Mouse (Mus musculus) bone marrow macrophage, adult 2 months (primary cell): ENCODE results near the gene Glod4. TPM values are rescaled to one million over a fixed set of nuclear protein-coding genes. Genes with fewer than 3 reads are reported as not detected.
A peak's percentile ranks its signal among the peaks of the same experiment; 100 is the strongest.

ENCODE experiments used
- H3K27ac ChIP-seq: 2 replicates; pipeline ENCODE4 v1.5.1; 2012; ENCODE audit warnings: low read depth, low read length; ENCODE audit not compliant: insufficient read depth
- H3K4me1 ChIP-seq: 2 replicates; pipeline ENCODE4 v1.6.1; 2012; ENCODE audit warnings: low read length; ENCODE audit not compliant: control insufficient read depth, insufficient read depth
- H3K4me3 ChIP-seq: 2 replicates; pipeline ENCODE4 v1.5.1; 2012; ENCODE audit warnings: mild to moderate bottlenecking, low read length, moderate library complexity; ENCODE audit not compliant: insufficient read depth
- CTCF ChIP-seq: IDR thresholded peaks from 2 replicates; pipeline ENCODE4 v1.5.1; 2012; ENCODE audit warnings: low read depth, mild to moderate bottlenecking, low read length, moderate library complexity
- POLR2A ChIP-seq: IDR thresholded peaks from 2 replicates; pipeline ENCODE4 v1.6.1; 2012; ENCODE audit warnings: mild to moderate bottlenecking, low read depth, low read length, borderline replicate concordance
- polyA plus RNA-seq: library from polyadenylated mRNA; stranded (reverse); fragments of >200 nt; gene quantifications from 2 replicates; pipeline ENCODE4 v1.2.4, GENCODE M21; 2012; ENCODE audit not compliant: missing spikeins, insufficient read depth, insufficient read length

Glod4 gene
- polyA plus RNA-seq, 1 experiment = 53.4 TPM

DNA sequence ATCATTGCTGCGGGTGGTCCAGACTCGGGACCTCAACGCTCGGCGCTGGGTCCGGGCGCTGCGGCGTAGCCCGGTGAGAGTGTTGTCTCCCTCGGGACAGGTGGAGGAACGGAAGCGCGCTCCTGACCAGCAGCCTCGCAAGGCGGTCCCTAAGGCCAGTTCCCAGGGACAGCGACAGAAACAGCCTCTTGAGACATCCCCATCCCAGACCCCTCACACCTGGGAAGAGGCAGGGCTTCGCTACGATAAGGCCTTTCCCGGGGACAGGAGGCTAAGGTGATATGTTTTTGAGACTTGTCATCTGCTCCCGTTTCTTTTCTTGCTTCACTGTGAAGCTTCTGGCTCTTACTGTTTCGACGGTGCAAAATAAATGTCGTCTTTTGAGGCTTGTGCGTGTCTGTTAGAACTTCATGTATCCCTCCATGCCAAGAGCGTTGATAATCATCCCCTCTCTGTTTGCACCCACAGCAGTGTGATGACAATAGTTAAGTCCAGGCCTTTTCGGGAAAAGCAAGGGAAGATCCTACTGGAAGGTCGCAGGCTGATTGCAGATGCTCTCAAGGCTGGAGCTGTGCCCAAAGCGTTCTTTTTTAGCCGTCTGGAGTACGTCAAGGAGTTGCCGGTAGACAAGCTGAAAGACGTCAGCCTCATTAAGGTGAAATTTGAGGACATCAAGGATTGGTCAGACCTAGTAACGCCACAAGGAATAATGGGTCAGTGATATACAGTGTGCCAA, 454 bp upstream of the Glod4 start:
- Histone ChIP-seq H3K27ac (no peak overlapping the region), H3K4me1 (peaks cover 3% of the 10 kb centered on the region), H3K4me3 (peak overlapping the region; percentile 85)
- no peak for TF ChIP-seq POLR2A
- TF ChIP-seq CTCF = no peak

DNA sequence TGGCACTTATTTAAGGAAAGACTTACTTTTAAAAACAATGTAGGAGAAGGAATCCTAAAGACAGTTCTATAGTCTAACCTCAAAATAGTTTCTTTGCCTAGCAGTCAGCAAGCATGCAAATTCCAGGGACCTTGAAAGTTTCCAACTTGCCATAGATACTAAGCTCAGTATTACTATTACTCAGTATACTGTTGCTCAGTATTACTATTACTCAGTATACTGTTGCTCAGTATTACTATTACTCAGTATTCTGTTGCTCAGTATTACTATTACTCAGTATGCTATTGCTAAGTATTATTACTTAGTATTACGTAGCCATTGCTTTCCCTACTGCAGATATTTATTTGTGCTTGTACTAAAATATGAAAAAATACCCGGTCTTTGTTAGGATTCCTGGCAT, 3.8 kb downstream of the Glod4 start:
- H3K27ac ChIP-seq = no peak overlapping the region
- no peak overlapping the region for H3K4me3 ChIP-seq
- no peak for TF ChIP-seq CTCF
- TF ChIP-seq POLR2A = no peak
- H3K4me1 ChIP-seq = peaks cover 3% of the 10 kb centered on the region

DNA sequence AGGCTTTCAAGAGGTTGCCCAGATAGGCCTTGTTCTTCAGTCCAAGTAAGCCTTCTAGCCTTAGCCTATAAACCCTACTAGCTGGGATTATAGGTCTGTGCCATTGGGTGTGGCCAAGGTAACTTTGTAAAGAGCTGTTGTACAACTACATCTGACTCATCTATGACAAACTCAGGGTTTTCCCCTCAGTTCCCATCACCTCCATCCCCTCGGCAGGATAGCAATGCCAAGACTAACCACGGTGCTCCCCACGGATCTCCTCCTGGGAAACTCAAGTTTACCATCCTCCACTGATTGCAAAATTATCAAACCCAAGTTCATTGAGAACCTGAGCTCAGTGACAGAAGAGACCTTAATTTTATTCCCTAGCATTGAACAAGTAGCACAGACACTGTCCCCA, 7.4 kb downstream of the Glod4 start:
- Histone ChIP-seq H3K4me1 (no peaks in the 10 kb centered on the region), H3K4me3 (no peak overlapping the region), H3K27ac (no peak overlapping the region)
- no peak for TF ChIP-seq POLR2A
- no peak for TF ChIP-seq CTCF

DNA sequence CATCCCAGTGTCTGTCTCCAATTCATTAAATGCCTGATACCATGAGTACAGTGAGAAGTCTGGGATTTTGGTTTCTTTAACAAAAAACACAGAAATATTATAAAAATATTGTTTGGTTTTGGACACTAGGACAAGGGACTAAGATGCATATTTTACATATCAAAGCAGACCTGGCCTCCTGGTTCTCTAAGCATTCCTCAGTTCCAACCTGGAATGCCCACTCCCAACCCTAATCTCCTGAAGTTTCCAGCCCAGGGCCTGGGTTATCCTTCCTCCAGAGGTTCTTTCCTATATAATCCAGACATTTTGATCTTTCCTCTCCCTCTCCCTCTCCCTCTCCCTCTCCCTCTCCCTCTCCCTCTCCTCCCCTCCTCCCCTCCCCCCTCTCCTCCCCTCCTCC, 18.5 kb downstream of the Glod4 start:
- no peak overlapping the region for H3K4me3 ChIP-seq
- no peaks in the 10 kb centered on the region for H3K4me1 ChIP-seq
- no peak for TF ChIP-seq CTCF
- no peak for TF ChIP-seq POLR2A
- no peak overlapping the region for H3K27ac ChIP-seq

DNA sequence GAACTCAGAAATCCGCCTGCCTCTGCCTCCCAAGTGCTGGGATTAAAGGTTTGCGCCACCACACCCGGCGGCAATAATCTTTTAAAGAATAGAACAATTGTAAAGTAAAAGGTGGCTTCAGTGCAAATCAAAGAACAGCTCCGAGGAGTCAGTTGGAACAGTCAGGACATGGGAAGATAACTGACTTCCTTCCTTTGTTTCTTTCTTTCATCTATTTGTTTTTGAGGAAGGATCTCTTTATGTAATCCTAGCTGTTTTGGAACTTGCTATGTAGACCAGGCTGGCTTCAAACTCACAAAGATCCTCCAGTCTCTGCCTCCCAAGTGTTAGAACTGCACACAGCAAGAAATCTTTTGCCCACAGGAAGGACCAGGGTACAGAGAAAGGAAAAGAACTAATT, 18.9 kb downstream of the Glod4 start:
- Histone ChIP-seq H3K4me3 (no peak overlapping the region), H3K27ac (no peak overlapping the region), H3K4me1 (no peaks in the 10 kb centered on the region)
- TF ChIP-seq POLR2A (no peak), CTCF (no peak)

DNA sequence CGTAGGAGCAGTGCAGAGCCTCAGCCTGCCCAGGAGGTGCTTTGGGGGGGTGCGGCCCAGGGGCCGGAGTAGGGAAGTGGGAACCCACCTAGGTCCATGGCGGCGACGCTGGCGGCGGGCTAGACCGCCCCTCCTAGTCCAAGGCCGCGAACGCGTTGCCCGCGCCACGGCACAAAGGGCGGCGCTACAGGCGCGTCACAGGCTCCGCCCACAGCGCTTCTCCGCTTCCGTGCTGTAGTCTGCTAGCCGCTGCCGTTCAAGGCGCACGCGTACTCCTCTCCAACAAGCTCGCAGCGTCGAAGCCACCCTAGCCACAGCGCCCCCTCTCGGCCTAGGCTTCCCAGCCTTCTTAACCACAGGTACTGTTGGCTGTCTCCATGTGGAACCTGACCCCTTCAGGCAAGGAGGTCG, 26.1 kb downstream of the Glod4 start, which contains the start of the genes Dbil5 and Gemin4:
Gene Dbil5, plus strand, starts transcription at position 219 of the 411 bp plus-strand sequence.
Gene Gemin4, minus strand, starts transcription at position 275 of the 411 bp plus-strand sequence.
- peak; percentile 74 for TF ChIP-seq CTCF
- TF ChIP-seq POLR2A = 0 out of 2 replicates have a peak, but pooled peaks have one; percentile 69

DNA sequence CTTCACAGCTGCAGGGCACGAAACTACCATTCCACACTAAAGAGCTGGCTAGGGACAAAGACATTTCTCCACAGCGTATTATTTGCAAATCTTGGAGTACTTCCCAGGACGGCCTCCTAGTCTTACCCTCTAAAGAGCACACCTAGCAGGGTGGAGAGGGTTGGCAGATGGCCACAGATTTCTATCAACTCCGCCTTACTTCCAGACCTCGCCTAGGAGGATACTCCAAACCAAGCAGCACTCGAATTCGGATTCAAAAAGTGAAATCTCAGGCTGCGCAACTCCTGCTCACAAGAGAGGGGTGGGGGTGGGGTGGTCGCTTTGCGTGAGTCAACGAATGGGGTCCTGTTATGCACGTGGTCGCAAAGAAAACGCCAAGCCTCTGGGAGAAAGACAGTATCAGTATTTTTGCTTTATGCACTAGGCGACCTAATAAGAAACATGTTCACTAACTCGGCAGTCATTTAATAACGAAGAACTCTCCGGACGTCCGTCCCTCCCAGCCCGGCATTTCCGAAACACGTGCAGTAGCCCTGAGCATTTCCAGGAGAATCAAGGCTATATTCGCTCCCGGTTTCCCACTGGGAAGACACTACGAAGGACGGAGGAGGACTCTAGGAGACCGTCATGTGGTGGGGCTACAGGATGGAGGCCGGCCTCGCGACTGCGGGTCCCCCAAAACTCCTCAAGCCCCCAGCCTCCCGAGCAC, 26.7 kb downstream of the Glod4 start:
- TF ChIP-seq CTCF (no peak), POLR2A (no peak)
- Histone ChIP-seq H3K4me3 (peak overlapping the region; percentile 84), H3K27ac (peak overlapping the region; percentile 5; the same call in 1 of the 2 replicates), H3K4me1 (peaks cover 14% of the 10 kb centered on the region)

More for the DNA sequence above, 26.1 kb downstream of the Glod4 start, which contains the start of the genes Dbil5 and Gemin4:
- H3K4me1 ChIP-seq = peaks cover 14% of the 10 kb centered on the region
- H3K27ac ChIP-seq = peak within 1 kb of the TSS; percentile 8; the same call in 1 of the 2 replicates
- peak within 1 kb of the TSS; percentile 84 for H3K4me3 ChIP-seq

DNA sequence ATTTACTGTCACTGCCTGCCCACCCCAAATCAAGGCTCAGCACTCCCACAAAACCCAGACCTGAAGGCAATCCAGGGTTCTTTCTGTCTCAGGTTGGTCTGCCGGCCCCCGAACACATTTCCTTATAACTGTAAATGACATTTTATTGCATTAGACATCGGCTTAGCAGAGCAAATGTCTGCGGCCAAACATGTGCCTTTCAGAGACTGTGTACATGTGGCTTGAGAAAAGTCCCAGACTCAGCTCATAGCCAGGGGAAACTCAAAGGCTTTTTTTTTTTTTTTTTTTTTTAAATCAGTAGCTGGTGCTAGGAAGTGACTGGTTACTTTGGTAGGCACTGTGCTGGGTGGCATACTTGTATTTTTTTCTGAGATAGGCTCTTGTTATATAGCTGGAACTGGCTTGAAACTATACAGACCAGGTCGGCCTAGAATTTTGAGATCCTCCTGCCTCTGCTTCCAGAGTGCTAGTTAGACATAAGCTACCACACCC, 27.4 kb downstream of the Glod4 start:
- Histone ChIP-seq H3K4me1 (peaks cover 14% of the 10 kb centered on the region), H3K4me3 (peak overlapping the region; percentile 84), H3K27ac (0 out of 2 replicates have a peak overlapping the region, but pooled peaks have one; percentile 8)
- no peak for TF ChIP-seq CTCF
- TF ChIP-seq POLR2A = no peak

DNA sequence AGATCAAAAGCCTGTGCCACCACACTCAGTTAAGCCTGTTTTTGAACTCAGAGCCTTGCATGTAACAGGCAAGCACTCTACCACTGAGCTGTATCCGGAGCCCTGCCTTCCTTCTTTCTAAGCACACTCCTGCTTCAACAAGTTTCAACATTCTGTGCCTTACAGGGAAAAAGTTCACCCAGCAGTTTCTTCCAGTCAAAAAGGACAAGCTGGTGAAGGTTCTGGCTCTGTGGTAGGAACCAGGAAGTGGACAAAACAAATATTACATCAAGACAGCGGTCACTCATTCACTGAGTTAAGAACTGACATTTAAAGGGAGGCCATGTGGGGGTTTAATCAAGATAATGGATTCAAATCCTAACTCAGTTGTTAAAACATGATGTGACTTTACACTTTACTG, 28.5 kb downstream of the Glod4 start:
- Histone ChIP-seq H3K4me3 (no peak overlapping the region), H3K4me1 (peaks cover 14% of the 10 kb centered on the region), H3K27ac (0 out of 2 replicates have a peak overlapping the region, but pooled peaks have one; percentile 9)
- TF ChIP-seq CTCF = no peak
- TF ChIP-seq POLR2A = no peak
